Mouse (Mus musculus): ENCODE measurements around the gene Mrpl3. TPM values are rescaled to one million over a fixed set of nuclear protein-coding genes. Genes with fewer than 3 reads are reported as not detected.

Mrpl3 gene
- polyA plus RNA-seq (2014; fragmentation: Illumina TruSeq; extraction: RNeasy Lipid Tissue Mini Kit (QIAGEN cat#74804); ENCODE audit: low replicate concordance) = 75.8 TPM

DNA sequence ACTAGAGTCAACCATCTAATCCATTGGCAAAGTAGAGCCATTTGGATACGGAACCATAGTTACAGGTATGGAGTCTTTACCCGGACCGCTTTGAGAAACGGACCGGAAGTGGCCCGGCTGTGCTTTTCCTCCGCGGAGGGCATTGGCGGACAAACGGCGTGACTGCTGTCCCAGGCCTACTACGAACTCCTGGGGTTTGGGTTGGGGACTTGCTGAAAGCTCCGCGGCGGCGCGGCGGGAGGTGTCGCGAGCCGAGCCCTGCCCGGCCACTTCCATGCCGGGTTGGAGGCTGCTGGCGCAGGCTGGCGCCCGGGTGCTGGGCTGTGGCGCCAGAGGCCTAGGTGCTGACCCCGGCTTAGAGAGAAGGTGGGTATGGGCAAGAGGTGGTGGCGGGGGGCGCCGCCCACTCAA lies at the start of gene Mrpl3:
TSS of gene Mrpl3 (plus strand) at position 93 of the 411 bp plus-strand sequence.

Other genes starting within 250 kb of the Mrpl3 start
- gene Nudt16, start 78.6 kb downstream of the Mrpl3 start, polyA plus RNA-seq (2014; fragmentation: Illumina TruSeq; extraction: RNeasy Lipid Tissue Mini Kit (QIAGEN cat#74804); ENCODE audit: low replicate concordance) = 16.6 TPM
- not detected for gene 1700080E11Rik, start 91.9 kb downstream of the Mrpl3 start, polyA plus RNA-seq (2014; fragmentation: Illumina TruSeq; extraction: RNeasy Lipid Tissue Mini Kit (QIAGEN cat#74804); ENCODE audit: low replicate concordance)

Data from small intestine, adult 10 weeks (tissue).